Mouse (Mus musculus) thymus, adult 2 months (tissue): Measurements from ENCODE around the gene Lsamp. TPM values are rescaled to one million over a fixed set of nuclear protein-coding genes. Genes with fewer than 3 reads are reported as not detected.

Experiments
- DNase-seq: peaks from one replicate; pipeline ENCODE4 v3.0.0; 2021
- H3K27ac ChIP-seq: fragments of 200-500 bp; 2 replicates; pipeline ENCODE4 v1.5.1; 2012; ENCODE audit warnings: low read length, control low read depth; ENCODE audit not compliant: control insufficient read depth, insufficient read depth
- H3K27me3 ChIP-seq: fragments of 200-500 bp; 2 replicates; pipeline ENCODE4 v1.6.1; 2012; ENCODE audit warnings: mild to moderate bottlenecking, low read length, moderate library complexity, mixed read lengths; ENCODE audit not compliant: control insufficient read depth, insufficient read depth
- H3K36me3 ChIP-seq: fragments of 200-500 bp; 2 replicates; pipeline ENCODE4 v1.6.1; 2012; ENCODE audit warnings: mild to moderate bottlenecking, low read length, moderate library complexity; ENCODE audit not compliant: control insufficient read depth, insufficient read depth
- H3K4me1 ChIP-seq: fragments of 200-500 bp; replicated peaks from 2 replicates; pipeline ENCODE4 v1.6.1; 2012; ENCODE audit warnings: low read length; ENCODE audit not compliant: control insufficient read depth, insufficient read depth
- H3K4me3 ChIP-seq: fragments of 200-500 bp; 2 replicates; pipeline ENCODE4 v1.5.1; 2012; ENCODE audit warnings: mild to moderate bottlenecking, low read length, control low read depth, moderate library complexity; ENCODE audit not compliant: control insufficient read depth, insufficient read depth
- CTCF ChIP-seq: fragments of 200-500 bp; IDR thresholded peaks from 2 replicates; pipeline ENCODE4 v1.5.1; 2012; ENCODE audit warnings: mild to moderate bottlenecking, control low read depth, low read length, moderate library complexity, borderline replicate concordance; ENCODE audit not compliant: control insufficient read depth, poor library complexity, insufficient read depth; ENCODE audit errors: extremely low read depth
- POLR2A ChIP-seq: fragments of 200-500 bp; IDR thresholded peaks from 2 replicates; pipeline ENCODE4 v1.6.1; 2012; ENCODE audit warnings: mild to moderate bottlenecking, low read length, control low read depth, moderate library complexity; ENCODE audit not compliant: control insufficient read depth, poor library complexity, insufficient read depth; ENCODE audit errors: extremely low read depth
- WGBS: fragments of 180-500 bp; shearing (Covaris S2); methylation state at CpG from one replicate; pipeline ENCODE4 v1.1.7; 2018; 5-methylcytosine and 5-hydroxymethylcytosine counted together
- polyA plus RNA-seq: library from polyadenylated mRNA; depleted of rRNA; stranded (reverse); fragments of >200 nt; gene quantifications from 2 replicates; pipeline ENCODE4 v1.2.3, GENCODE M21; 2012

Lsamp gene
- polyA plus RNA-seq, 1 experiment: 0.36 TPM

DNA sequence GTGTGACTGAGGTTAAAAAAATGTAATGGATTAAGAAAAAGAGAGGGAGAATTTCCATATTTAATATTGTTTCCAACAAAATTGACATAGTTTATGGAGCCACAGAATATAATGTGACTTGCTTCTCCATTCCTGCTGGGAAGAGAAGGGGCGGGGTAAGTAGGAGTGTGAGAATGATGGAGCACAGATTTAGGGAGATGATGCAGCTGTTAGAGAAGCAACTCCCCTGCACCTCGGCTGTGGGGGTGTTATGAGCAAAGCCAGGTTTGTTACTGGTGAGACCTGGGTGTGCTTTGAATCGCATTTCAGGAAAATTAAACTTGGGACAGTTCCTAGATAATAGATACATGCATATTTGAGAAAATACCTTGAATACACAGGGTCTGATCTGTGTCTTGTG, 987.2 kb downstream of the Lsamp start:
- Histone ChIP-seq H3K4me1 (no peaks in the 10 kb centered on the region), H3K27me3 (no peaks in the 10 kb centered on the region), H3K36me3 (no peaks in the 10 kb centered on the region), H3K4me3 (no peak overlapping the region), H3K27ac (no peak overlapping the region)
- TF ChIP-seq CTCF (no peak), POLR2A (no peak)
- WGBS: 79% methylated on average over 3 of the region's 3 CpGs
- DNase-seq: no peak

DNA sequence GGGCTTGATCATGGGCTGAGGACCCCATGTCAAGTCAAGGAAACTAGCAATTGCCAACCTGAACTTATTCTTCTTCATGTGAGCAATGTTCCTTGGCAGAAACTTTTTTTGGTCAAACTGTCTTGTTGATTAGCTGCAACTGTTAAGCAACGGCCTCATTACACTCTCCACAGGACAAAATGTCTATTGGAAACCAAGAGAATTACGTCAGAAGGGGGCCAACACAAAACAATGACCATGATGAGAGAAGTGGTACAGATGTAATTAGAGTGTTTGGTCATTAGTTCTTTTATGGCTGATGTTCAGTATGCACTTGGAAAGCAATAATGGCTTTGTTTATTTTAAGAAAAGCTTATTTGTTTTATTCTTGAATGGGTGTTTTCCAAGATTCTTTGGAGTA, 989.9 kb downstream of the Lsamp start:
- DNase-seq: no peak
- no peaks in the 10 kb centered on the region for H3K36me3 ChIP-seq
- H3K4me3 ChIP-seq: no peak overlapping the region
- no peak overlapping the region for H3K27ac ChIP-seq
- no peaks in the 10 kb centered on the region for H3K27me3 ChIP-seq
- no peak for TF ChIP-seq CTCF
- no peak for TF ChIP-seq POLR2A
- WGBS: 72% methylated on average over 2 of the region's 2 CpGs
- H3K4me1 ChIP-seq: no peaks in the 10 kb centered on the region

DNA sequence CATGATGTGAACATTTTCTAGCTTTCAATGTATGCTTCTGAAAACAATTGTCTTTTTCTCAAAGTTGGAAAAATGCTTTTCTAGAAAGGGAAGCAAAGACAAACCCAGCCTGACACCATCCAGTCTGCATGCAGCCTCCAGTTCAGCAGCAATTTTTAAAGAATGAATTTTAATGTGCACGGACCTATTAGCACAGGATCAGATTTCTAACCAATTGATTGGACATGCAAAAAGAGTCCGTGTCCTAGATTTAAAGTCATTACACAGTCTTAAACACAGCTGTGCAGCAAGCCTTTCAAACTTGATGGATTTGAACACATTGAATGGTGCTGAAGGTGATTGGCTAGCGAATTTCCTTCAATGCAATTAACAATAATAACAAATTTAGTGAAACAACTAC, 998.9 kb downstream of the Lsamp start:
- Histone ChIP-seq H3K4me3 (no peak overlapping the region), H3K4me1 (no peaks in the 10 kb centered on the region), H3K36me3 (no peaks in the 10 kb centered on the region), H3K27me3 (no peaks in the 10 kb centered on the region), H3K27ac (no peak overlapping the region)
- no peak for DNase-seq
- TF ChIP-seq CTCF: no peak
- no peak for TF ChIP-seq POLR2A
- 83% methylated on average over 3 of the region's 3 CpGs for WGBS

- no peak for DNase-seq
- Histone ChIP-seq H3K27ac (no peak overlapping the region), H3K36me3 (no peaks in the 10 kb centered on the region), H3K4me3 (no peak overlapping the region), H3K27me3 (no peaks in the 10 kb centered on the region), H3K4me1 (no peaks in the 10 kb centered on the region)
- WGBS: 91% methylated on average over 5 of the region's 5 CpGs
- no peak for TF ChIP-seq CTCF
- no peak for TF ChIP-seq POLR2A
Observed at GRCm38 (mm10) chr16:41007569-41007968, 1023.4 kb downstream of the Lsamp start.

- Histone ChIP-seq H3K27me3 (no peaks in the 10 kb centered on the region), H3K27ac (no peak overlapping the region), H3K4me3 (no peak overlapping the region), H3K36me3 (no peaks in the 10 kb centered on the region), H3K4me1 (no peaks in the 10 kb centered on the region)
- TF ChIP-seq POLR2A (no peak), CTCF (no peak)
- DNase-seq: no peak
Observed at GRCm38 (mm10) chr16:41034746-41035145, 1050.6 kb downstream of the Lsamp start.

DNA sequence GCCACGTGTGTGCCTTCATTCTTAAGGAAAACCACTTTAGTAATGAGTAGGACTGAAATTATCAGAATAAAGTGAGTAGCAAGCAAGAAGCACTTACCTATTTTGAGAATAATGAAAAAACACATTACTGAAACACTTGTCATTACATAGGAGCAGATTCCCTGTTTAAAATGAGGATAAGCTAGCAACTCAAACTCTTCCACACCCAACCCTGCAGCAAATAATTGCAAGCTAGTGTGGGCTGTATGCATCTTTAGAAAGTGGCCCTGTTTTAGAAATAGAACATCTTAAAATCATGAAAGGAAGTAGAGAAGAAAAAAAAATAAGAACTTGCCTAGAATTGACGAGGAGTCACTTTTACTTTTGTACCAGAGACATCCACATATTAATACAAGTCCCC, 1057.5 kb downstream of the Lsamp start:
- H3K4me3 ChIP-seq: no peak overlapping the region
- 64% methylated on average over 2 of the region's 2 CpGs for WGBS
- TF ChIP-seq CTCF (no peak), POLR2A (no peak)

DNA sequence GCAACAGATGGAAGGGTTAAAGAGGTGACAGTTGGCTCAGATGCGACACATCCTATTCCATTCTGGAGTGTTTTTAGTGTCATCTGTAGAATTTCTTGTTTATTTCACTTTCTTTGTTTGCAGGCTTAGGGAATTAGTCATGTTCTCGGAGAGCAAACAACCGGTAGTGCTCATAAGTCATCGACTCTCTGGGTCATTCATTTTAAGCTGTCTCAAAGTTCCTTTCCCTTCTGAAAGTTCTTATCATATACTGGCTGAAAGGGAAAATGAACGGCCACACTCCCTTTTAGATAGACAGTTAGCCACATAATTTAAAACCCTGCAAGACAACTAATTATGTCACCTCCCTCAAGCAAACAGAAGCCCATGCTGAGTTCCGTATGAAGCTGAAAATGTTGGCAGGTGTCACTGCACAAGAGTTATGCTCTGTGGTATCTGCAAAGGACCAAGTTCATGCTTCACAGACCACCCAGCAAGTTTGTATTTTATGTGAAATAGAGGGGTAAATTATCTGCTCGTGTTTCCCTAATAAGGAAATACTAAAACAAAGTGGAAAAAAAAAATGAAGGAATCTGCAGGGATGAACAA, 1079.2 kb downstream of the Lsamp start:
- no peak for DNase-seq
- Histone ChIP-seq H3K36me3 (no peaks in the 10 kb centered on the region), H3K4me3 (no peak overlapping the region), H3K27ac (no peak overlapping the region), H3K4me1 (no peaks in the 10 kb centered on the region), H3K27me3 (no peaks in the 10 kb centered on the region)
- 29% methylated on average over 7 of the region's 7 CpGs for WGBS
- no peak for TF ChIP-seq POLR2A
- no peak for TF ChIP-seq CTCF

More for the DNA sequence above, 1057.5 kb downstream of the Lsamp start:
- Histone ChIP-seq H3K4me1 (no peaks in the 10 kb centered on the region), H3K27me3 (no peaks in the 10 kb centered on the region), H3K27ac (no peak overlapping the region), H3K36me3 (no peaks in the 10 kb centered on the region)
- no peak for DNase-seq
